Mouse (Mus musculus) left cerebral cortex, postnatal 4 days (tissue): ENCODE data around the gene Gja10. TPM values are rescaled to one million over a fixed set of nuclear protein-coding genes. Genes with fewer than 3 reads are reported as not detected.

Source experiments
- DNase-seq: peaks from one replicate; pipeline ENCODE4 v3.0.0-alpha.2; 2022
- intact Hi-C: fragments of 180-260 bp; cut with DNase I; formaldehyde crosslinking; loops from one replicate; pipeline ENCODE4 v1.15.1; 2025
- total RNA-seq, 2 experiments: library from RNA; stranded (reverse); gene quantifications; 2 replicates each; pipeline ENCODE4 v1.2.3; 2021

Gja10 gene
- total RNA-seq, 2 experiments from 2014 or later, result not detected

- DNase-seq, result peak; percentile 27
- intact Hi-C loops, result no loop called here
Observed at GRCm38 (mm10) chr4:32562319-32563115, 40.0 kb downstream of the Gja10 start.

GRCm38 (mm10) chr4:32561555-32562095, 40.9 kb downstream of the Gja10 start:
- DNase-seq, result peak; percentile 52
- intact Hi-C loops, result no loop called here

GRCm38 (mm10) chr4:32560724-32561554, 41.6 kb downstream of the Gja10 start:
- DNase-seq, result no peak
- intact Hi-C loops, result no loop called here

DNA sequence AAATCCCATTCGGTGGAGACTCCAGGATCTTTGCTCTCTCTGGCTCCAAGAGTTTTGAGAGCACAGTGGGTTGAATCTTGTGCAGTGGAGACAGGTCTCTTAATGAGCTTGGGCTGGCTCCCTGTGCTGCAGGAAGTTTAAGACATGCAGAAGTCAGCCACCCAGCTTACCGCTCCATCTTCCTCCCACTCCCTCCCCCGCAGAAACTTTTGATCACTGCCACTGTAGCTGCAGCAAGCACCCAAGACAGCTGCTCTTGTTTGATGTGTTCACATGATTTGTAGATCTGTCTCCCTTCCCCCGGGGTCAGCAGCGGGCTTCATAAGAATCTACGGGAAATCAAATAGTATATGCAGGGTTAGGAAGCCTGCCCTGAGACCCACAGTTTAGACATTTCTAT, 42.3 kb downstream of the Gja10 start:
- intact Hi-C loops, result no loop called here
- no peak for DNase-seq

DNA sequence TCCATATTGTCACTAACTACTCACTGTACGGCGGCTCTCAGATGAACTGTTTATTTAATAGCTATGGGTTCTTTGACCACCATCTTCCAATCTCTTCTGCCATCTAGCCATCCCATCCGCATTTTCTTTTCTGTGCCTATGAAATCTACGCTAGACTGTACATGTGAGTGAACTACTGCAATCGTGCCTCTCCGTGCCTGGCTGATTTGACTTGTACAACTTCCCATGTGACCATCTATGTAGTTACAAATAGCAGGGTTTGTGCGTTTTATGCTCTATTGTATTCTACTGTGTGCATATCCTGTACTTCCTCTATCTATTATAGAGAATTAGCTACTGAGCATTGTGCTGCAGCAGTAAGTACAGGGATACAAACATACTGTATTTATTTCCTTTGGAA, 47.1 kb downstream of the Gja10 start:
- intact Hi-C loops, result loop anchor here (5.0 kb wide), 1 partner anchor 498 kb away; no protein-coding TSS in a partner anchor
- no peak for DNase-seq

DNA sequence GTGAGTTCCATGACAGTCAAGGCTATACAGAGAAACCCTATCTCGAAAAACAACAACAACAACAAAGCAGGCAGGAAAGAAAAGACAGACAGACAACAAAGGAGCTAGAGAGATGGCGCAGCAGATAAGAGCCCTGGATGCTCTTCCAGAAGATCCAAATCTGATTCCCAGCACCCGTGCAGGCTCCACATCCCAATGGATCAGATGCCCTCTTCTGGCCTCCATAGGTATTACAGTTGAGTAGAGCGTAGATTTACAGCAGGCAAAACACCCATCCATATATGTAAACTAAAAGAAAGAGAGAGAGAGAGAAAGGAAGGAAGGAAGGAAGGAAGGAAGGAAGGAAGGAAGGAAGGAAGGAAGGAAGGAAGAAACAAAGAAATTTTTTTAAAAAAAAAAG, 51.2 kb downstream of the Gja10 start:
- no peak for DNase-seq
- intact Hi-C loops, result no loop called here

GRCm38 (mm10) chr4:32549150-32549549, 53.4 kb downstream of the Gja10 start:
- no peak for DNase-seq
- intact Hi-C loops, result no loop called here

Other genes starting within 250 kb of the Gja10 start
- gene Casp8ap2, start 12.7 kb upstream of the Gja10 start, total RNA-seq, result 10 to 100 TPM; 13.5 to 14.6 TPM
- gene Mdn1, start 54.4 kb upstream of the Gja10 start, total RNA-seq, result 10 to 100 TPM; 50.5 to 50.8 TPM
- 10 to 100 TPM; 40.7 to 44.0 TPM for gene Lyrm2, start 197.5 kb upstream of the Gja10 start, total RNA-seq